Mouse (Mus musculus): ENCODE results near the gene Lrrc10.

The Lrrc10 gene

DNA sequence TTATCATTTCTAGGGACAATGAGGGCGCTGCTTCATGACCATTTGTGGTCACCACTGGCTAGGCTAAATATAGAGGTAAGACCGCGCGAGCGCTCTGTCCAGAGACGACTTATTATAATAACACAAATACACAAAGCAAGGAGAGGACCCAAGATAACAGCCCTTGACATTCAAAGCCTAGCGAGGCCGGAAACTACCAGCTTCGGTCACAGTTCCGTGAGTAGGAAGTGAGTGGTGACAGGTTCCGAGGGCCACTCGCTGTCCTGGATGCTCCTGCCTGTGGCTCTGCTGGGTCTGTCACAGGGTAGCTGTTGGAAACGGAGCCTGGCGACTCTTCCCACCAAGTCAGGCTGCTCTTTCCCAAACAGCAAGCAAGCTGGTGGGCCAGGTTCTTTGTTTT, 2.8 kb upstream of the Lrrc10 start:
- in situ Hi-C loops (cut with MboI, MseI): loop anchor here (25.0 kb wide), 1 partner anchor 170 kb away; the partner anchor contains the start of gene Yeats4

DNA sequence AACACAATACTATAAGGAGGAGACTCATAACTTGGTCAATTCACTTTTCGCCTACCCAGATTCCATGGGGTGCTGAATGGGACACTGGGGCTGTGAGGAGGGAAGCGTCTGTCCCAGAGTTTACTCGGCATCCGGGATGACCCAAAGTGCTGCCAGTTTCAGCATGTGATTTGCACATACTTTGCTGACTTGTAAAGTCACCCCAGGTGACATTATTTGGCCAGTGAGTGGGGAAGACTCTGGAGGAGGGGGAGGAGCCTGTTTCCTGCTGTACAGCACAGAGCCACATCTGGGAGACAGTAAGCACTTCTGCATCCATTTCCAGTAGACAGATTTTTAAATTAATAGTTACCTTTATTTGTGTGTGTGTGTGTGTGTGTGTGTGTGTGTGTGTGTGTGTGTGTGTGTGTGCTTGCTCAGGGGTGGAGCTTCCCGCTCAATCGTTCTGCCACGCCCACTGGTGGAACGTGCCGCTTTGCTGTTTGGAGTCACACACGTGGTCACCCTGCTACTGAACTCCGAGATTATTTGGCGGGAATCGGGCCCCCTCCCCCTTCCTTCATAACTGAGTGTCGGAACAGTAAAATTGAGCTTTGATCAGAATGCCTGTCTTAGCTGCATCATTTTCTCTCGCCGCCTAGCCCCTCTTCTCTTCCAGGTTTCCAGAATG, 1.5 kb upstream of the Lrrc10 start:
- in situ Hi-C loops (cut with MboI, MseI): loop anchor here (25.0 kb wide), 1 partner anchor 169 kb away; the partner anchor contains the start of gene Yeats4

DNA sequence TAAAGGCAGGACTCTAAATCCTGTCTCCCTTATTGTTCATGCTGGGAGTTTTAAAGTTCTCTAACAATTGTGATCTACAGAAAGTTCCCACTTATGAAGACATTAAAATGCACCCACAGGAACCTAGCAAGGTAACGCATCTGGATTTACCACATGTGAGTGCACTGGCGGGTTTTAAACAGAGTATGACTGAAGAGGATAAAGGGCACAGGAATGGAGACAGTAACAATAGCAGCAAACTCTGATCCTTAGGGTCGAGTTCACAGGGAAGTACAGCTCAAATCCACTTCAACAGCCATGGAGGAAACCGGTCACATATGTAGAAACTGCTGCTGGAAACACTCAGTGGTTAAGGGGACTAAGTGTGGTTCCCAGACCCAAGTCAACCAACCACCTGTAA, 4.1 kb downstream of the Lrrc10 start:
- in situ Hi-C loops (cut with MboI, MseI): loop anchor here (25.0 kb wide), 1 partner anchor 163 kb away; the partner anchor contains the start of gene Yeats4

DNA sequence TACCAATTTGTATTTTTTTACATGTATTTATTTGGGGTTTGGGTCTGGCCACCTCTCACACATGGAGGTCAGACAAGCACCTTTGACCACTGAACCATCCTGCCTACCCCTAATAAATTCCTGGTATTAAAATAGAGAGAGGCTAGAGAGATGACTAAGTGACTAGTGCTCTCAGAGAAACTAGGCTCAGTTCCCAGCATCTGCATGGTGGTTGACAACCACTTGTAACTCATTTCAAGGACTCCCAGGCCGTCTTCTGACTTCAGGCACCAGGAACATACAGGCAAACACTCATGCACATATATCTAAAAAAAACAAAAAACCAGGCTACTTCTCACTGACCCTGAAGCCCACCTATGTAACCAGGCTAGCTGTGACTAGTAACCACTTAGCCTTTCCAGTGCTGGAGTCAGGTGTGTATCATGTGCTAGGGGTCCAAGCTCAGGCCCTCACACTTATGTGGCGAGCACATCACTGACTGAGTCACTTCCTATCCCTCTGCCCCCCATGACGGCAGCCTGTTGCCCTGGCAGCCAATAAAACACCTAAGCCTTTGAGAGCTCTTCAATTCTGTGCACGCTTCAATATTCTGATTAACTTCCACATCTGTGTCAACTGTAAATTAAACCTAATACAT, 4.9 kb downstream of the Lrrc10 start:
- in situ Hi-C loops (cut with MboI, MseI): loop anchor here (10.0 to 25.0 kb wide), 3 partner anchors 162 to 1625 kb away; partner anchors contain the start of gene Yeats4

DNA sequence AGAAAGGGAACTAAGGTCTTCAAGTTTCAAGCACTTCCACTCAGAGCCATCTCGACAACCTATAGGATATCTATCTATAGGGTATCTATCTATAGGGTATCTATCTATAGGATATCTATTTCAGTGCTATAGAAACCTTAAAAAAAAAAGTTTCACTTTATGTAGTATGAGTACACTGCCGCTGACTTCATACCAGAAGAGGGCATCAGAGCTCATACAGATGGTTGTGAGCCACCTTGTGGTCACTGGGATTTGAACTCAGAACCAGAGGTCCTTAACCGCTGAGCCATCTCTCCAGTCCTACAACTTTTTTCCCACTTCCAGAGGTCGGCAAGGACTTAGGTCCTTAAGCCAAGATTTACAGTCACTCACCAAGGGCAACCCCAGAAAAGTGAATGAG, 10.5 kb downstream of the Lrrc10 start:
- in situ Hi-C loops (cut with MboI, MseI): loop anchor here (10.0 kb wide), 2 partner anchors 649 to 1631 kb away; no protein-coding TSS in a partner anchor

DNA sequence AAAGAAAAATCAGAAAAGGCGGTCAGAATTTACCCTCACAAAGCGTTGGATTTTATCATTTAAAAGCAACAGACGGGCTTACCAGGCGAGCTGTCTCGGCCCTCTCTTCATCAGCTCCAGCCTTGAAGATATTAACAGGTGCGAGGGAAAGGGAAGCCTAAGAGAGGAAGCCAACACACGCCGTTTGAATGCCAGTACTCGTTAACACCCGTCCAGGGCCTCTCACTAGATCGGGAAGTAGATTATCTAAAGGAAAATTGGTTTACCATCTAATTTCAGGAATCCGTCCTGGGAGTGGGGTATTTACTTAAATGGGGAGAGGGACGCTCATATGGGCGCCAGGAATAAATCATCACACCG, 17.7 kb downstream of the Lrrc10 start:
- in situ Hi-C loops (cut with MboI, MseI): no loop called here

DNA sequence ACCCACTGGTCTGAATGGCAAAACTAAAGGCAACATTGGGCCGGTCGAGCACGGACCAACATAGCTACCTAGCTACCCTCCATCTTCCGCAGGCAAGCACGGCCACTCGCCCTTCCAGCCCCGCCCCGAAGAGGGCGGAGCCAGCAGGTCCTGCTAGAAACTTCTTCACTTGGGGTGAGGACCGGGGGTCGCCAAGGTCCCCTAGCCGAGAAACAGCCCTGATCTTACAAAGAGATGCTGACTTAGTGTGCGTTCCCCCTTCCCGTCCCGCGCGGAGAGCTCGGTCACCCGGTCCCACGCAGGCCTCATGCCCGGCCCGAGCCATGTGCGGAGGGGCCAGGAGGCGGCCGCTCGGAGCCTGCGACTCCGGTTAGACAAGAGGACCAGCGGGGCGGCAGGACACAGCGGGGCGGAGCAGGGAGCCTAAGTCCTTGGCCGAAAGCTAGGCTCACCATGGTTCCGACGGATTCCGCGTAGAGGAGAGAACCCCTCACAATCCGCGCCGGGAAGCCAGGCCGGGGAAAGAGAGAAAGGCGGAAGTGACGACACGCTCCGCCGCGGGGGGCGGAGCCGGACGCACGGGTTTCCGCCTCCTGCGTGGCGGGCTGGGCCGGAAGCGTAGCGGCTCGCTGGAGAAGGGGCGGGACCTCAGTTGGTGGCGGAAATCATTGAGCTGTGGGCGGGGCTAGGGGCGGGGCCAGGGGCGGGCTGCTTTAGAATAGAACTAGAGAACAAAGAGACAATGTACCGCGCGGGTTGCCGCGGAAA, 18.3 kb downstream of the Lrrc10 start, which contains the start of gene Cct2:
TSS of gene Cct2 (minus strand) at position 561 of the 768 bp plus-strand sequence.
- in situ Hi-C loops (cut with MboI, MseI): no loop called here

DNA sequence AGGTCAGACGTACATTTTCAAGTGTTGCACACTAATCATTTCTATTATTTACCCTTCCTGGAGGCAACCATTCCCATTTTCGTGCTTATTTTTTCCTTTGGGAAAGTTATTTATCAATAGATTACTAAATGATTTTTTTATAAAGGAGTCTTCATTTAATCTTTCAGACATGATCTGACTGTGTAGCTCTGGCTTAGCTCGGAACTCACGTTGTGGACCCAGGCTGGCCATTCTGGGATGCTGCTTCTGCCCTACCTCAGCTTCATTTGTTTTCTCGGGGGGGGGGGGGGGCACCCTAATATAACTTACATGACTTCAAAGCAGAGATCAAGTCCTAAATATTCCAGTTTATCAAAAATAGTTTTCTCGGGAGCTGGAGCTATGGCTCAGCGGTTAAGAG, 18.9 kb downstream of the Lrrc10 start:
- in situ Hi-C loops (cut with MboI, MseI): no loop called here

DNA sequence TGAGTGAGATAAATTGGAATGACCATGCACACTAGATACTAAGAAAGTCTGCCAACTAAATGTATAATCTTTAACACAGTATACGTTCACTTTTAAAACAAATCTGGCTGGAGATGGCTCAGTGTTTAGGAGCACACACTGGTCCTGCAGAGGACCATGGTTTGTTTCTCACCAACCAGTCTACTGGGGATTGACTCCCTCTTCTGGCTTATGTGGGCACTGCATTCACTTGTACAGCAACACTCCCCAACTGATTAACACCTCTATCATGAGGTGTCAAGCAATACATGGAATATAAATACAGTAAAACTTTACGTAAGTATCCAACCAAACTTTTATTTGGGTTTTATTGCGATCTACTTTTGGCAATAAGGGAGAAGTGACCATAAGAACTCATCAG, 24.0 kb downstream of the Lrrc10 start:
- in situ Hi-C loops (cut with MboI, MseI): no loop called here

DNA sequence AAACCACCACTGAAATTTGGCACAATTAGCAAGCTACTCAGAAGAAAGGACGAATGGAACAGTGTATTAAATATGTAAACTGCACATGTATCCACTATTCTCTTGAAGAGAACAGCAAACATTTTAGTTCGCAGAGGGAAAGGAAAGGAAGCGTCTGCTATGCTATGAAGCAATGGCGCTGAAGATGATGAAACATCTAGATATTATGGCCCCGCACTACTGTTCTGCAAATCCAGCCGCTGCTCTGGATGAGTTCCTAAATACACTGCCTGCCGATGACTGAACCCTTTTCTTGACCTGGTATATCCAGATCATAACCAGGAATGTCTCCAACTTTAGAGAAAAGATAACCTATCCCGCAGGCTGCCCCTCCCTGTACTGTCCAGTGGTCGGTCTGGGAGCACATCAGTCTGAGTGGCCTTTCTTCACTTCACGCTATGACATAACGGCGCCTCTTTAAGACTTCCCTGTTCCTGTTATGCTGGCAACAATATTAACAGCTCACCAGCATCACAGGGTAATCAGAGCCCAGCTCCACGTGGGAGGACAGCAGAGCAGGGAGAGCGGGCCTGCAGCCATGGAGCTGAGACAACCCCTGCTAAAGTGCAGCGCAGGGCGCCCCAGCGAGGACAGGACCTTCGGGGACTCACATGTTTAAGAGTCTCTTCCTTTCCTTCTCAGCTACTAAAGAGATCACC, 27.2 kb downstream of the Lrrc10 start:
- in situ Hi-C loops (cut with MboI, MseI): no loop called here

DNA sequence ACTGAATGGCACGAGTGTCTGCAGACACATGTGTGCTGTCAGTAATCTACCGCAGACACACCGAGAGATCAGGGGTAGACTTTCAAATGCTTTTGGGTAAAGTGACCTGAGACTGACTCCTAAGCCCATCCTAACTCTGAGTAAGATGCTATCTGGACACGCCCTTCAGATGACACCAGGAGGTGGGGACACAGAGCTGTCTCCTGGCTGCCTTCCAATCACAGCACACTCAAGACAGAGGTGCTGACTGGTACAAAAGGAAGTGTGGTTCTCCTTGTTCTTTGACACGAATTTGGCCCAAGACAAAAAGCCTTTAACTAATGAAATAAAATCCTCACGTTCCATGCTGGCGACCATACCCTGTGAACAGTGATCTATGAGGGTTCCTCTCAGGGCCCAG, 28.0 kb downstream of the Lrrc10 start:
- in situ Hi-C loops (cut with MboI, MseI): no loop called here

DNA sequence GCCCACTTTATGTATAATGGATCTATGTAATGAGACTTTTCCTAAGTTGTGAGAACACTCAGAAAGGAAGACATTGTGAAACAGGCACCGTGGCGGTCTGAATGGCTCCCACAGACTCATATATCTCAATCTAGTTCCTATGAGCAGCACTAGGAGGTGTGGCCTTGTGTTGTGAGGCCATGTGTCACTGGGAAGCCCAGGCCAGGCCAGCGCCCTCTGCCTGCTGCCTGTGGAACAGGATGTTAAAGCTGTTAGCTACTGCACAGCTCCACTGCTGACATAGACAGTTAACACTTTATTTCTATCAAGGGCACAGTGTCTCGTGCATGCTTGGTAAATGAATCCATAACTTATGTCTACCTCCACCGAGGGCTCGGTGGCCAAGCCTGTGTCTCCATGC, 33.1 kb downstream of the Lrrc10 start:
- in situ Hi-C loops (cut with MboI, MseI): no loop called here

DNA sequence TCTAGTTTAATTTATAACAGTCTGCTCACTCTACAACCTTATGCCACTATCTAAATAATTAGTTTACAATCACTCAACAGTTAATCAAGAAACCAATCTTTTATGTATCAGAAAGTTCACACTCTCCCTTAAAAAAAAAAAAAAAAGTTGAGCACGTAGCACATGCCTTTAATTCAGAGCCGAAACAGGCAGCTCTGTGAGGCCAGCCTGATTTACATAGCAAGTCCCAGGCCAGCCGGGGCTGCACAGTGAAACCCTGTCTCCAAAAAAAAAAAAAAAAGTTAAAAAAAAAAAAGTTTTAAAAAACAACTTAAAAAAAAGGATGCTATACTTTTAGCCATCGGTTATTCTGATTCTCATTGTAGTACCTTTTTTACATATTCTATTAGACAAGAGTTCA, 36.2 kb downstream of the Lrrc10 start:
- in situ Hi-C loops (cut with MboI, MseI): no loop called here

DNA sequence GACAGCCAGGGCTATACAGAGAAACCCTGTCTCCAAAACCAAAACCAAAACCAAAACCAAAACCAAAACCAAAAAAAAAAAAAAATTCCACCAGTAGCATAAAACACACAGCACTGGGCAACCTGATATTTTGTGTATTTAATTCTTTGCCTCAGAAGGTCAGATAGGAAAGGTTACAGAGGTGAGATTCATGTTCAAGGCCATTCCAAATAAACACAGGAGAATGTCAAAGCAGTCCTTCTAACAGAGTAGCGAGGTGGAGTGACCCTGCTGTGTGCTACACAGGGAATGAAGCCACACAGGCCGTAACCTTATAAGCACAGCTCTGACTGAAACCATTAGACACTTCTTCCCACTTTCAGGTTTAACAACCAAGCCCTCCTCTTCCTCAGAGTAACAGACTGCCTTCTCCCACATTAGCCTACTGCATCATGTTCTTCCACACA, 36.8 kb downstream of the Lrrc10 start:
- in situ Hi-C loops (cut with MboI, MseI): no loop called here

DNA sequence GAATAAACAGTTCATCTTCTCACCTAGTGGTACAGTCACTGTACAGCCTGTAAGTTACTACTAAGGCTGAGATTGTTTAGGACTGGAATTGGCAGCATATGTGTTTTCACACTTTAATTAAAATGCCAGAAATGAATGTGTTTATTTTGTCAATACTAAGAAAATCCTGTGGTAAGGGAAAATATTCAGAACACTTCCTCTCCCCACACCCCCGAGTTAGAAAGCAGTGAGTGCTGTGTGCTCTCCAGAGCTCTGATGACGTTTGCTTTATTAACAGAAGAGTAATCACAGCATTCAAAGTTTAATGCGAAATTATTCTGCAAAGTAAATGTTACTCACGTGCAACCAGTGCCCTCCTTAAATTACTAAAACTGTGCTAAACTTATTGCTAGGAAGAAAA, 44.5 kb downstream of the Lrrc10 start:
- in situ Hi-C loops (cut with MboI, MseI): no loop called here

DNA sequence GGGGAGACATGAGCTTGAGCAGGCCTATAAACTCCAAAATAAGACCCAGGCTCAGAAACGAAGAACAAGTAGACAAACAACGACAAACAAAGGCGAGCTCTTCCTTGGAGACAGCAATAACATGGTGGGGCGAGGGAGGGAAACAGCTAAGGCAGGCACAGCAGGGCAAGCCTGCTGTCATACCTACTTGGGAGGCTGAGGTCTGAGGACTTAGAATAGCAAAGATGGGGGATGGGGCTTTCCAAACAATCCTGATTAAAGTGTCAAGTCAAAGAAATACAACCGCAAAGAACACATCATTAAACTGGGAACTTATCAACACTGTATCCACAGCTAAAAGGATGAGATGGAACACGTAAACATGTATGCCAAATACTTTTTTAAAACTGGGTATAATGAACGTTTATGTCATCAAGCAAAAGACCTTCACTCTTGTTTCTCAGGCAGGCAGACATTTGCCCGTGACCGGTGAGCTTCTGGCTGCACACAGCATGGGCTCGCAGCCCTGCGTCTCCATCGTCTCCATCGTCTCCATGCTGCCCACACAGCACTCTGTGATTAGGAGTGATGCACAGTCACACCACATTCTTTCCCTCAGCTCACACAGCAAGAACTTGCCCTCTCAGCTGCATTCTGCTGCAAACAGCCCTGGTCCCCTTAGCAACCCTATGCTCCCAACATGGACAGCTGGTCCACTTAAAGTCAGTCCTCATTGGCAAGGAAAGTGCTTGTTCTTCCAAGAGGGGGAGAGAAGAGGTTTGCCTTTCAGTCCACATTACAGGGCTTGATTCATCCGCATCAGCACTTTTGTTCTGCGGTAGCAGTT, 49.6 kb downstream of the Lrrc10 start:
- in situ Hi-C loops (cut with MboI, MseI): no loop called here

DNA sequence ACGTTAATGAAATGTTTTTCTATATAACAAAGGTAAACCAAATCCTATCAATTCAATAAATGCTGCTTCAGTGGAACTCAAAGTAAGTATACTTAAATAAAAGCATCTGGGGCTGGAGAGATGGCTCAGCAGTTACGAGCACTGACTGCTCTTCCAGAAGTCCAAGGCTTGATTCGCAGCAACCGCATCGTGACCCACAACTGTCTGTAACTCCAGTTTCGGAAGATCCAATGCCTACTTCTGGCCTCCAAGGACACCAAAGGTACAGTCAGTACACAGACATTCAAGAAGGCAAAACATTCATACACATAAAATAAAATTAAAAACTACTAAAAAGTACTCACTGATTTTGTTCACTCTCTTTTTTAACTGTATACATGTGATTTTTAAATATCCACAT, 51.0 kb downstream of the Lrrc10 start:
- in situ Hi-C loops (cut with MboI, MseI): no loop called here

Measured in regulatory T cell (primary cell).